ENCODE assay signal across 7 mouse cellular contexts in the genomic region with DNA sequence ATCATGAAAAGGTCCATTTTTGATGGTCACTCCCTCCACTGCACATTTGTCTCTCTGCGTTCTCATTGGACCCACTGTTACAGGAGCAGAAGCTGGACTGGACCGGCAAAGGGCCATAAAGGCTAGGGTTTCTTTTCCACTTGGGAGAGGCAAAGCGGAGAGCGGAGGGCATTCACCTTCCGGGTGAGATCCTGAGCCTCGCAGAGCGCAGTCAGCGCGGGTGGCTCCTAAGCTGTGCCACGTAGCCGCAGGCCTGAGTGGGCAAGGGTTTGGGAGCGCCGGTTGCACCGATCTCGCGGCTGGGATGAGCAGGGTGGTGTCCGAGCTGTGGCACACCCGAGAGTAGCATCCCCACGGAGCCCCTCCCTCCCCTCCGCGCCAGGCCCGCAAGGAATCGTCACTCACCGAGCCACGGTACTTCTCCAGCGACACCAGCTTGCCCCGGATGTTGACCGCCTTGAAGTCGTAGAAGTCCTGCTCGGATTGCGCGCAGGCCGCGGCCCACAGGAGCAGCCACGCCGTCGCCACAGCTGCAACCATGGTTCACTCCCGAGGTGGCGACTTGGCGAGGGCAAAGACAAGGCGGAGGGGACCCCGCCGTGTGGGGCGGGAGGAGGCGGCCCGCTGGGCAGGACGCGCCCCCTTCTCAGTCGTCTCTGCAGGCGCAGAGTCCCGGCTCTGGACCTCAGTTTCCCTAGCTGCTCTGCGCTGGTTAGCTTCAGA. TPM values are rescaled to one million over a fixed set of nuclear protein-coding genes. Genes with fewer than 3 reads are reported as not detected.
DNase-seq lines count a peak whose midpoint lies in the region; ATAC-seq and TF ChIP-seq lines count a peak whose summit lies in the region.

No protein-coding gene starts in this region.

- peak; percentile 77 to 81 for DNase-seq in adrenal gland, postnatal 36 days
- DNase-seq in heart, adult 2 months = peak; percentile 84 to 85
- DNase-seq in kidney, adult 2 months = peak; percentile 63
- peak; percentile 6 to 22 for DNase-seq in spleen, postnatal 36 days (ENCODE audit: low spot score in 2 of 2)

- H3K9ac ChIP-seq in embryonic facial prominence, embryonic 12.5 days = peak overlapping the region; percentile 51
- peak overlapping the region; percentile 99 for H3K9ac ChIP-seq in heart, adult 2 months (ENCODE audit: low read depth, low read length)
- peak overlapping the region; percentile 74 for H3K9ac ChIP-seq in limb, embryonic 12.5 days (replicated peaks)
- peak overlapping the region; percentile 60 for H3K9ac ChIP-seq in midbrain, embryonic 15.5 days

- H3K27me3 ChIP-seq in embryonic facial prominence, embryonic 12.5 days = no peaks in the 10 kb centered on the region
- H3K27me3 ChIP-seq in heart, adult 2 months (ENCODE audit: control insufficient read depth, insufficient read depth, low read length) = no peaks in the 10 kb centered on the region
- no peaks in the 10 kb centered on the region for H3K27me3 ChIP-seq in kidney, adult 2 months (replicated peaks; ENCODE audit: control insufficient read depth, insufficient read depth, low read length)
- no peaks in the 10 kb centered on the region for H3K27me3 ChIP-seq in limb, embryonic 12.5 days
- no peaks in the 10 kb centered on the region for H3K27me3 ChIP-seq in midbrain, embryonic 15.5 days (replicated peaks)

- peak overlapping the region; percentile 60 for H3K4me2 ChIP-seq in embryonic facial prominence, embryonic 12.5 days (replicated peaks)
- H3K4me2 ChIP-seq in limb, embryonic 12.5 days = peak overlapping the region; percentile 73
- H3K4me2 ChIP-seq in midbrain, embryonic 15.5 days = peak overlapping the region; percentile 94

- TF ChIP-seq EP300 in heart, adult 2 months (IDR thresholded peaks at IDR 0.05; ENCODE audit: insufficient read depth, low read depth, low read length) = no peak

- peak; percentile 68; the same call in 1 of the 2 replicates for ATAC-seq in embryonic facial prominence, embryonic 12.5 days (ENCODE audit: insufficient number of reproducible peaks, insufficient read depth, low FRiP score, low TSS enrichment)
- peak; percentile 70 for ATAC-seq in limb, embryonic 12.5 days (ENCODE audit: insufficient number of reproducible peaks, insufficient read depth, low FRiP score, low TSS enrichment, low read depth)
- ATAC-seq in midbrain, embryonic 15.5 days (replicated peaks) = peak; percentile 84

- H3K79me2 ChIP-seq in heart, adult 2 months (replicated peaks; ENCODE audit: control insufficient read depth, insufficient read depth, low read length) = no peaks in the 10 kb centered on the region

- H3K27ac ChIP-seq in embryonic facial prominence, embryonic 12.5 days = peak overlapping the region; percentile 78
- peak overlapping the region; percentile 95 for H3K27ac ChIP-seq in heart, adult 2 months
- H3K27ac ChIP-seq in kidney, adult 2 months (ENCODE audit: insufficient read depth, low read depth, low read length) = peak overlapping the region; percentile 76
- peak overlapping the region; percentile 90 for H3K27ac ChIP-seq in limb, embryonic 12.5 days
- peak overlapping the region; percentile 62 for H3K27ac ChIP-seq in midbrain, embryonic 15.5 days

- H3K4me1 ChIP-seq in embryonic facial prominence, embryonic 12.5 days = peaks cover 31% of the 10 kb centered on the region
- peaks cover 4% of the 10 kb centered on the region for H3K4me1 ChIP-seq in heart, adult 2 months (ENCODE audit: control insufficient read depth, insufficient read depth, low read length)
- no peaks in the 10 kb centered on the region for H3K4me1 ChIP-seq in kidney, adult 2 months (ENCODE audit: control insufficient read depth, insufficient read depth, low read length)
- H3K4me1 ChIP-seq in limb, embryonic 12.5 days (replicated peaks) = peaks cover 36% of the 10 kb centered on the region
- H3K4me1 ChIP-seq in midbrain, embryonic 15.5 days = peaks cover 18% of the 10 kb centered on the region

- WGBS in embryonic facial prominence, embryonic 12.5 days = 3% methylated on average over 52 of the region's 52 CpGs
- 3% methylated on average over 52 of the region's 52 CpGs for WGBS in heart, adult 2 months
- 4% methylated on average over 52 of the region's 52 CpGs for WGBS in kidney, adult 2 months
- 3% methylated on average over 52 of the region's 52 CpGs for WGBS in limb, embryonic 12.5 days
- WGBS in midbrain, embryonic 15.5 days = 2% methylated on average over 51 of the region's 52 CpGs

- no peaks in the 10 kb centered on the region for H3K9me3 ChIP-seq in embryonic facial prominence, embryonic 12.5 days
- H3K9me3 ChIP-seq in limb, embryonic 12.5 days = peaks cover 3% of the 10 kb centered on the region; the same call in 1 of the 2 replicates
- H3K9me3 ChIP-seq in midbrain, embryonic 15.5 days = no peaks in the 10 kb centered on the region

- H3K36me3 ChIP-seq in embryonic facial prominence, embryonic 12.5 days = peaks cover 12% of the 10 kb centered on the region; the same call in 1 of the 2 replicates
- no peaks in the 10 kb centered on the region for H3K36me3 ChIP-seq in heart, adult 2 months (ENCODE audit: control insufficient read depth, insufficient read depth, low read length)
- no peaks in the 10 kb centered on the region for H3K36me3 ChIP-seq in kidney, adult 2 months (ENCODE audit: control insufficient read depth, insufficient read depth, low read length)
- H3K36me3 ChIP-seq in limb, embryonic 12.5 days = peaks cover 15% of the 10 kb centered on the region
- H3K36me3 ChIP-seq in midbrain, embryonic 15.5 days (replicated peaks) = no peaks in the 10 kb centered on the region

- intact Hi-C loops in heart, adult 2 months (cut with DNase I) = loop anchor here (1.0 to 5.0 kb wide), 2 partner anchors 19 to 64 kb away; no protein-coding TSS in a partner anchor

- TF ChIP-seq CTCF in heart, adult 2 months (IDR thresholded peaks at IDR 0.05) = no peak
- TF ChIP-seq CTCF in kidney, adult 2 months (conservative IDR thresholded peaks at IDR 0.05; ENCODE audit: insufficient read depth, insufficient read length, low read depth, low read length) = no peak

- peak; percentile 44 for TF ChIP-seq POLR2A in heart, adult 2 months (IDR thresholded peaks at IDR 0.05; ENCODE audit: insufficient read depth, low read depth, low read length)
- TF ChIP-seq POLR2A in kidney, adult 2 months (IDR thresholded peaks at IDR 0.05; ENCODE audit: low read depth, low read length) = no peak

- H3K4me3 ChIP-seq in embryonic facial prominence, embryonic 12.5 days = peak overlapping the region; percentile 41
- H3K4me3 ChIP-seq in heart, adult 2 months = peak overlapping the region; percentile 65
- H3K4me3 ChIP-seq in kidney, adult 2 months (ENCODE audit: insufficient read depth, low read depth, low read length) = peak overlapping the region; percentile 58
- H3K4me3 ChIP-seq in limb, embryonic 12.5 days (replicated peaks) = peak overlapping the region; percentile 46
- peak overlapping the region; percentile 49 for H3K4me3 ChIP-seq in midbrain, embryonic 15.5 days

RNA-seq across cellular contexts. Expression of gene Gpx7, which starts 0.5 kb away (rescaled TPM):
- 10 to 100 TPM in 1 of 2 experiments, 1 to 10 TPM in 1; 7.9 to 11.1 TPM for total RNA-seq in adrenal gland, postnatal 36 days (2021)
- 62.7 and 67.1 TPM in 2 replicates for polyA plus RNA-seq in embryonic facial prominence, embryonic 12.5 days (2016; fragmentation: Nextera tagmentation; extraction: Ambion mirVana)
- total RNA-seq in heart, adult 2 months (2021) = 1 to 10 TPM; 5.9 to 7.7 TPM
- 14.2 and 16.5 TPM in 2 replicates for polyA plus RNA-seq in heart, adult 2 months (2012; rRNA removed)
- 6.2 and 7.5 TPM in 2 replicates for polyA plus RNA-seq in kidney, adult 2 months (2012; rRNA removed)
- polyA plus RNA-seq in limb, embryonic 12.5 days (2016; fragmentation: Nextera tagmentation; extraction: Ambion mirVana) = 62.0 and 62.9 TPM in 2 replicates
- polyA plus RNA-seq in midbrain, embryonic 15.5 days (2015; fragmentation: Nextera tagmentation; extraction: Ambion mirVana) = 25.1 and 29.1 TPM in 2 replicates

RNA-seq across cellular contexts. Expression of gene Shisal2a, which starts 23.1 kb away (rescaled TPM):
- 1 to 10 TPM; 3.6 to 7.8 TPM for total RNA-seq in adrenal gland, postnatal 36 days (2021)
- 13.3 and 14.4 TPM in 2 replicates for polyA plus RNA-seq in embryonic facial prominence, embryonic 12.5 days (2016; fragmentation: Nextera tagmentation; extraction: Ambion mirVana)
- not detected for total RNA-seq in heart, adult 2 months (2021)
- polyA plus RNA-seq in heart, adult 2 months (2012; rRNA removed) = not detected in 2 replicates
- polyA plus RNA-seq in kidney, adult 2 months (2012; rRNA removed) = 0.25 TPM in 1 of 2 replicates, not detected in the other
- polyA plus RNA-seq in limb, embryonic 12.5 days (2016; fragmentation: Nextera tagmentation; extraction: Ambion mirVana) = 8.1 and 9.4 TPM in 2 replicates
- polyA plus RNA-seq in midbrain, embryonic 15.5 days (2015; fragmentation: Nextera tagmentation; extraction: Ambion mirVana) = 6.4 TPM in 2 replicates

RNA-seq across cellular contexts. Expression of gene Tut4, which starts 52.9 kb away (rescaled TPM):
- total RNA-seq in adrenal gland, postnatal 36 days (2021) = 10 to 100 TPM; 28.7 to 37.8 TPM
- 140 and 146 TPM in 2 replicates for polyA plus RNA-seq in embryonic facial prominence, embryonic 12.5 days (2016; fragmentation: Nextera tagmentation; extraction: Ambion mirVana)
- total RNA-seq in heart, adult 2 months (2021) = 10 to 100 TPM; 19.6 to 21.8 TPM
- polyA plus RNA-seq in heart, adult 2 months (2012; rRNA removed) = 24.1 and 29.7 TPM in 2 replicates
- 23.7 and 28.8 TPM in 2 replicates for polyA plus RNA-seq in kidney, adult 2 months (2012; rRNA removed)
- 144 and 154 TPM in 2 replicates for polyA plus RNA-seq in limb, embryonic 12.5 days (2016; fragmentation: Nextera tagmentation; extraction: Ambion mirVana)
- 58.8 and 70.0 TPM in 2 replicates for polyA plus RNA-seq in midbrain, embryonic 15.5 days (2015; fragmentation: Nextera tagmentation; extraction: Ambion mirVana)

Comparison
In these comparisons a context has a peak if more than half of its experiments do, and no peak if none do; other contexts are left out.
1. Peak in every context shown above with its lines: DNase-seq, ATAC-seq, H3K4me3 ChIP-seq and H3K27ac ChIP-seq.
2. DNase-seq: peak in every context shown above with its lines; median percentile 84 in heart, adult 2 months; 79 in adrenal gland, postnatal 36 days; 63 in kidney, adult 2 months; 14 in spleen, postnatal 36 days.